Mouse (Mus musculus): Measurements from ENCODE around the gene Isx.

The Isx gene

DNA sequence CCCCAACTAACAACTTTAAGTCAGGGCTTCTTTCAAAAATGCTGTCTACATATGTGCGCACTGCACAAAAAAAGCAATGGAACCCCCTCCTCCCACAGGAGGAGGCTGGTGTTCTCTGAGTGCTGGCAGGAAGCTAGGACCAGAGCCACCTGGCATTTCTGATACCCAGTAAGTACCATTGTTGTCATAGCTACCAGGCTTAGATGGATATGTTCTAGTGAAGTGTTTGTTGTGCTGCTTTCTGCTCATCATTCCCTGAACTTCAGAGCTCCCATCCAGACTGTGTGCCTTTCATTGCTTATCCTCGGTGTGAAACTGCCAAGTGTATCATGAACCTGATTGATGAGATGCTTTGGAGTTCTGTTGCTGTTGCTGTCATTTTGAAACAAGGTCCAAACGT lies 26.8 kb downstream of the Isx start:
- peak in 1 of 2 experiments; percentile 61 for DNase-seq (ENCODE audit: low spot score in 2 of 2)

DNA sequence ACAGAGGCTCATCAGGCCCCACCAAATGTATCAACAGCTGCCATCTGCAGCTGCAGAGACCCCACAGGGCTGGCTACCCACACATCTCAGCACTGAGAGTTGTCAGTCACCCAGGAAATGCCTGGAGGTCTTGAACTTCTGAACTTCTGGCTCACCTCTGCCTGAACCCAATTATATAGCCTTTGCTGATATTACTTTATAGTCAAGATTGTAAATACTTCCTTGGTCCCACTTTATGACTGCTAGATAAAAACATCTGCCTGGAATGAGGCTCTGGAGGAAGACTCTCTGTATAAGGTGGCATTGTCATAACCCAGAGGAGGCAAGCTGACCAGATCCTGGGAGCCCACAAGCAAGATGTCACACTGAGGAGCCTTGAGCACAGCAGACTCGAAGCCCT lies 28.8 kb downstream of the Isx start:
- DNase-seq (ENCODE audit: low spot score in 2 of 2): no peak

DNA sequence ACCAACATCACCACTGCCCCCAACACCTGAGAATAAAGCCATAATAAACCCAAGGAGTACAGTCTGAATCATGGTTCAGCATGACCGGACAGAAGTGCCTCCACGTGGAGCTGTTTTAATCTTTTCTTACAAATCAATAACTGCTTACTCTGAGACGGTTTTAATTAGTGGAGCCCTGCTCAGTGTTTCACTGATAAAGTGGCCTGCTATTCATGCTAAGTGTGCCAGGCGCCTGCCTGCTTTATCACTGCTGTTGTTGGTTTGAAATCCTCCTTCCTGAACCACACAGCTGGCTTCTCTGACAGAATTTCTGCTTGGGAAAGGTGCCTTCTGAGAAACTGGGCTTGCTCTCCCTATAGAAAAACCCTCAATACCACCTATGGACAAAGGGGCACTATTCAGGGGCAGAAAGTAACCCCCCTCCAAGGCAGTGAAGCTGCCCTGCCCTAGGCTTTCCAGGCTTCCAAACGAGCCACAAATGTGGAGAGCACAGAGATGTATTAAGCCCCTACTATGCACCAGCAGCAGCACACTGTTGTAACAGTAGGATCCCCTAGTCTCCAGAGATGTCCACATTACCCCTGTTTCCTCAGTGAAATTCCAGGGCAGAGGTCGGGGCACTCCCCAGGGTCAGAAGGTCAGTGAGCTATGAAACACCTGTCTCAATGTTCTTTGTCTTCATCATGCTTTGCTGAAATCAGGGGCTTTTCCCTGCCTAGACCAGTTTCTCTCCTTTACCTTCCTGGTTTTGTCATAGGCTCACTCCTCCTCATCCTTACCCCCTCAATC lies 30.3 kb downstream of the Isx start:
- DNase-seq (ENCODE audit: low spot score in 2 of 2): no peak

DNA sequence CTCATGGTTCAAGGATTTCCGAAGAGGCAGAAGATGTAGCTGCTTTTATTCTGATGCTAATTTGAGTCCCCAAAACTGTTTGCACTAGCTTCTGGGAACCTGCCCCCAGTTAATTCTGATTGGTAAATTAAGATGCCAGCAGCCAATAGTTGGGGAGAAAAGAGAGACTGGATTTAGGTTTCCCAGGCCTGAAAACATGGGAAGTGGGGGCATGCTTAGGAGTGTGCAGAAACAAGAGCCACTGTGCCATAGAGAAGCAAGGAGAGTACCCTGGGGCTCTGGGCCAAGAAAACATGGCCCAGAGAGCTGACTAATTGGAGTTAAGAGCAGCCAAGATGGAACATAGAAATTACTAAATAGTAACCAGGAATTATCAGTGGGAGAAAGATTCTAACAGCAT lies 33.4 kb downstream of the Isx start:
- no peak for DNase-seq (ENCODE audit: low spot score in 2 of 2)

DNA sequence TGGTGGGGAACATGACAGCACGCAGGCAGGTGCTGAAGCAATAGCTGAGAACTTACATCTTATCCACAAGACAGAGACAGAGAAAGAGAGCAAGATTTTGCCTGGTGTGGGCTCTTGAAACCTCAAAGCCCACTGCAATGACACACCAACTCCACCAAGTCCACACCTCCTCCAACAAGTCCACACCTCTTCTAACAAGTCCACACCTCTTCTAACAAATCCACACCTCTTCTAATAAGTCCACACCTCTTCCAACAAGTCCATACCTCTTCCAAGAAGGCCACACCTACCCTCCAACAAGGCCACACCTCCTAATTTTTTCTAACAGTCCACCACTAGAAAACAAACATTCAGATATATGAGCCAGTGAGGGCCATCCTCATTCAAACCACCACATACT lies 37.7 kb downstream of the Isx start:
- DNase-seq (ENCODE audit: low spot score in 2 of 2): no peak

DNA sequence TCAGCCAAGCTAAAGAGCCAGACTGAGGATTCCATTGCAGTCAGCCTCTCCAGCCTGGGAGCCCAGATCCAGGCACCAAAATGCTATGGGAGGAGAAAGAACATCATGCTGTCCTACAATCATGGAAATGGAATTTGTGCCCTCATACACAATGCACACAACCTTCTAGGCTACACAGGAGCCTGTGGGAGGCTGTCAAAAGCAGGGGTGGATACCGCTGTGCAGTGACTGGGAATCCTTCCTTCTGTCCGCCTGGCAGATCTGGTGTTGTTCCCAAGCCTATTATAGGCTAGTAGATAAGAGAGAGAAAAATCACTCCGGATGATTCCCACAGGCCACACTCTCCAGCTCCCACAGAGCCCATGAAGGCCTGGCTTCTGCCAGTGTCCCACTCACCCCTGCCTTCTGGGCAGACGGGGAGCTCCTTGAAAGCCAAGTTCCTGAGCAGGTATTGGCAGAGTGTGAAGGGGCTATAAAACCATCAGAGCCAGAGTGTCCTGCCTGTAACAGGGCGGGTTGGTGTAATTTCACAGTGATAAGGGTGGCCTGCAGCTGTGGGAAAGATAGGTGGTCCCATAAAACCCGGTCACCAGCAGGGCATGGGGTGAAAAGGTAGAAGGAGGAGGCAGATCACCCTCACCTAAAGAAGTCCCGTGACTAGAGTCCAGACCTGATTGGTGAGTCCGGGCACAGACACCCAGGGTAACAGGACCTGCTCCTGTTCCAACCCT lies 47.9 kb downstream of the Isx start:
- DNase-seq (ENCODE audit: low spot score in 2 of 2): peak in 1 of 2 experiments; percentile 59

DNA sequence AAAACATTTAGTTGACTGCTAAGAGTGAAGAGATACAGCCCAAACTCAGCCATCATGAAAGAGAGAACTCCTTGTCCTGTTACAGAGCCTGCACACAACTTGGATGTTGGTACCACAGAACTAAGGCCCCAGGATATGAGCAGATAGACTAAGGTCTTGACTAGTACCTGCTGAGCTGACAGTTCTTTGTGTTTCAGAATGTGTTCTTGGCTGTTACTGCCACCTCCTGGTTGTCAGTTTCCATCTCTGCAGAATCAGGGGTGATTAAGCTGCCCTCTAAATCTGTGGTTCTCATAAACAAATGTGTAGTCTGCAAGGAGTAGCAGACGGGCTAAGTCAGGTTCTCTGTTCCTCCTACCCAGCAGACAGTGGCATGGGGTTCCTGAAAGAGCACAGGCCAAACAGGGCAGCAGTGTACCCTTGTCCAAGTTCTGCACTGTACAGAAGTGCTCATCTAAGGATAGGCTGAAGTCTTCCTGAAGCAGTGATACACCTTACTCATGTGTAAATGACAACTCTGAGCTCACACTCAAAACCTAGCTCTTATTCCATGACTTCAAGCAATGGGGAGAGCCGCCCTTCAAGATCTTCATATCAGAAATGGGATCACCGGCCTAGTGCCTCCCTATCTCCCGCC lies 49.0 kb downstream of the Isx start:
- peak in 1 of 2 experiments; percentile 64 for DNase-seq (ENCODE audit: low spot score in 2 of 2)

DNA sequence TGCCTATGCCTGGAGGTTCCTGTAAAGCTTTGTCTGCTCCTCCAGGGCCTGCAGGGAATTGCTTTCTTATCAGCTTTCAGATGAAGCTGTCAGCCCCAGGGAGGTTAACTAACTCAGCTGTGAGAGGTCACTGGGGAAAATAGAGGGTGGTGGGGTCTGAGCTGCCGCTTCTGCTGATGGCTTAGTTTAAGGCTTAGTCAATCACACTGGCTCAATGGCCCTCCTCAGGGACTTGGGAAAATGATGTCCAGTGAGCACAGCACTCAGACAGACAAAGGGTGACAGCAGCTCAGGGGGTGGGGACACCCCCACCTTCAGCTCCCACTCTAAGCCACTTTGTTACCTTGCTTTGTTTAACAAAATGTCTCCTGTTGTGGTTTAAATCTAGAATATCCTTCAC lies 55.0 kb downstream of the Isx start:
- DNase-seq (ENCODE audit: low spot score in 2 of 2): no peak

DNA sequence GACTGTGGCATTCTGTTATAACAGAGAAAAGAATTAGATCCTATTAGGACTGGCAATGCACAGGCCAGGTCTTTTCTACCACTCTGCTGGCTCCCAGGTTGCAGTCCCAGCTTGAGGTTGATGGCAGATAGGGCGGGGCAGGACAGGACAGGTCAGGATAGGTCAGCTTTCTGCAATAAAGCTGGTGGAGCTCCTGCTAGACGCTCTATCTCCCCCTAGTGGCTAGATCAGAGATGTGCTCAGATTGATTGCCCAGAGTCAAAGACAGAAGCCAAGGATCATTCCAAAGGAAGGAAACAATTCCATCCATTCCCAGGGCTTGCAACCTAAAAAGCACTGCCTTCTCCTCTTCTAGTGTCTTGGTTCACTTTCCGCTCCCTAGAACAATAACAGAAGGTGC lies 57.8 kb downstream of the Isx start:
- peak in 1 of 2 experiments; percentile 44 for DNase-seq (ENCODE audit: low spot score in 2 of 2)

DNA sequence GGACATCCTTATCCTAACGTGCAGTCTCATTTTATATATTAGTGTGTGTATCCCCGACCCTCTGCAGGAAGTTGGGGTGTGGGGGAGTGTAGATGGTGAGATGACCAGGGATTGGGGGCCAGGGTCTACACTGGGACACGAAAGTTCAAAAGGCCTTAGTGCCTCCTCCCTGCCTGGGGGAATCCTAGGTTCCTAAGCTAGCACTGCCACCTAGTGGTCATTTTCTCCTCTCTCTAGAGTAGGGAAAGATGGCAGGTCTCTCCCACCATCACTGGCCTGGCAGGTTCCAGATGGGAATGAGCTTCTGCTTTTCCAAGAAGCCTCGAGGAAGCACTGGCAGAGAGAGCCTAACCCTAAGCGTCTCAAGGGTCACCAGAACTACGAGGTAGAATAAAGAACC lies 62.3 kb downstream of the Isx start:
- DNase-seq (ENCODE audit: low spot score in 2 of 2): peak in 1 of 2 experiments; percentile 73

DNA sequence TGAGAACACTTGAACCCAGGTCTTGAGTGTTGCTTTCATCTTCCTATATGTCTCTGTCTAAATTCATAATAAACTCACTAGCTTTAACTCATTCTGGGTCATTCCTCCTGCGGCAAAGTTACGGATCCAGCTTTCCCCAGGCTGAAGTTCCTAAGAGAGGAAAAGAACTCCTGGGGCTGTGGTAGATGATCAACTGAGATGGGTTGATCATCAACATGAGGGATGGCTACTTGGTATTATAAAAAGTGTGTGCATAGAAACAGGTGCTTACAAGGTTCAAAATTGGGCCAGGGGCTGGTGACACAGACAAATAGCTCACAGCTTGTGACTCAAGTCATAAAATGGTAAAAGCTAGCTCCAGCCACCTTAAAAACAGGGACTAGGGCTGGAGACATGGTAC lies 63.7 kb downstream of the Isx start:
- no peak for DNase-seq (ENCODE audit: low spot score in 2 of 2)

DNA sequence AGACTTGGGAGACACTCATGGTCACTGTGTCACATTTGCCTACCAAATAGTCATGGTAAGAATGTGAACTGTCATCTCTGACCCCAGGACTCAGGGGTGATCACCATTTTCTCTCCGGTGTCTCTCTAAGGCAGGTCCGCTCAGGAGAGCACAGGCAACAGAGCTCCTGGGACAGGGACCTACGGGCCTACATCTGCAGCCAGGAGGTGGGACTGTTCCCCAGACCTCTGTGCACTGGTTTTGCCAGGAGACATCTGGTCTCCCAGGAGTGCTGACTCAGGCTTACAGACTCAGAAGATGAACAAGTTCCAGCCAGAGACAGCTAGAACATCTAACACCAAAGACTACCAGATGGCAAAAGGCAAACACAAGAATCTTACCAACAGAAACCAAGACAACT lies 69.1 kb downstream of the Isx start:
- DNase-seq (ENCODE audit: low spot score in 2 of 2): no peak

All from left cerebral cortex, adult 9 months (tissue).